Mouse (Mus musculus) urinary bladder, postnatal 25 days (tissue): ENCODE data around the gene Fbxo48.

Experiments
- DNase-seq: peaks from one replicate; pipeline ENCODE4 v3.0.0; 2022; ENCODE audit warnings: low spot score

The Fbxo48 gene

GRCm38 (mm10) chr11:16950976-16951760, at the start of gene Fbxo48:
Gene Fbxo48 (plus strand): TSS chr11:16951375.
- peak; percentile 87 for DNase-seq

DNA sequence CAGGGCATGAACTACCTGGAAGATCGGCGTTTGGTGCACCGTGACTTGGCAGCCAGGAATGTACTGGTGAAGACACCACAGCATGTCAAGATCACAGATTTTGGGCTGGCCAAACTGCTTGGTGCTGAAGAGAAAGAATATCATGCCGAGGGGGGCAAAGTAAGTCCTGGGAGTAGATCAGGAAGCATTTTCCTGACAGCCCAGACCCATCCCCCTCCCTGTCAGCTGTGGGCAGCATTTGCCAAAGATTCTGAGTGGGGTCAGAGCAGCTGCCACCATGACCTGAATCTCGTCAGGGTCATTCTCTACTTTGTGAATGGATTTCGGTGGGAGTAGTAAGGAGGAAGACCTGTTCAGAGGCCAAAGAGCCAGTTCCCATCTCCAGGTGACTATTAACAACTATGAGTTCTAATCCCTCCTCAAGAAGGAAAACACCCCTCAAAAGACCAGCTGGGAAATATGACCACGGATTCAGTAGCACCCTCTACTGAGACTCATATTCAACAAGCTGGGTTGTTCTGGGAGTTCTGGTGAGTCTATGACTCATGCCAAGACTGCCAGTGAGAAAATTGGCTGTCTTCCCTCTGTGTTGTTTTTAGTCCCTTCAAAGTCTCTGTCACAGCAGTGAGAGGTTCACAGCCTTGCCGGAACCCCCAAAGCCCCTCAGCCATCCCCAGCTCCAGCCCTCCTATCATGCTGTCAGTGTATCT, 46.7 kb upstream of the Fbxo48 start:
- DNase-seq = no peak

DNA sequence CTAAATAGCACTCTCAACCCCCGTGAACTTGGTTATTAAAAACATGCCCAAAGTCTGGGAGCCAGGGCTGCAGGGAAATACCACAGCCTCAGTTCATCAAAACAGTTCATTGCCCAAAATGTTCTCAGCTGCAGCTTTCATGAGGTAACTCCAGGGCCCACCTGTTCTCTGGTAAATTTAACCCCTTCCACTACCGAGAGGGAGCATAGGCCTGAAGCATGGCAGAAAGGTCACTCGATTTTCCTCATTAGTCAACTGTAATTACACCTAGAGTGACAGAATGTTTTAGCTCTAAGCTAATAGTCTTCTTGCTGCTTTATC, 46.2 kb upstream of the Fbxo48 start:
- DNase-seq = no peak

DNA sequence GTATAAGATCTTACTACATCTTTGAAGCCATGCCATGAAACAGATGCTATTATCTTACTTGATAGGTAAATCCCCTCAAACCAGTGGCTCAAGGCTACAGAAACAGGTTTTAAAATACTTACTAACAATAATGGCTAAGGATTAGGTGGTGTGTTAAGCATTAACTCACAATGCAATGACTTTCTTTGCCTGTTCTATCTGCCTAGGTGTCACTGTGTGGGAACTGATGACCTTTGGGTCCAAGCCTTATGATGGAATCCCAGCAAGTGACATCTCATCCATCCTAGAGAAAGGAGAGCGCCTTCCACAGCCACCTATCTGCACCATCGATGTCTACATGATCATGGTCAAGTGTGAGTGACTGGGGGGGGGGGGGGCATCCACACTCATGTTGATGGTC, 44.6 kb upstream of the Fbxo48 start:
- no peak for DNase-seq

DNA sequence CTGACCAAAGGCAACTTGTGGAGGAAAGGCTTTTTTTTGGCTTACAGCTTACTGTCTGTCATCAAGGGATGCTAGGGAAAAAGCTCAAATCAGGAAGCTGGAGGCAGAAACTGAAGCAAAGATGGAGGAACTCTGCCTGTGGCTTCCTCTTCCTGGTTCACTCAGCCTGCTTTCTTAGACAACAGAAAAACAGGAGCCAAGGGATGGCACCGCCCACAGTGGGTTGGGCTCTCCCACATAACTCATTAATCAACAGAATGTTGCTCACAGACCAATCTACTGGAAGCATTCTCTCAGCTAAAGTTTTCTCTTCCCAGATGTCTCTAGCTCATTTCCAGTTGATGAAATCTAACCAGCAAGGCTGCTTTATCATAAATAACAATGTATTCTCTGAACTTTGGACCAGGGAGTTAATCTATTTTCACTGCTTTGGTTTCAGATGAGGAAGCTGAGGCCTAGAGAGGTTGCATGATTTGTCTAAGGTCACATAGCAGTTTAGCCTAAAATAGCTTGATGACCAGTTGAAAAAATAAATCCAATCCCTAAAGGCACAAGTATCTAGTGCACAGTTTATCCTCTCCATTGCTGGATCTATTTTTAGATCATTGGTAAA, 43.6 kb upstream of the Fbxo48 start:
- DNase-seq = no peak

DNA sequence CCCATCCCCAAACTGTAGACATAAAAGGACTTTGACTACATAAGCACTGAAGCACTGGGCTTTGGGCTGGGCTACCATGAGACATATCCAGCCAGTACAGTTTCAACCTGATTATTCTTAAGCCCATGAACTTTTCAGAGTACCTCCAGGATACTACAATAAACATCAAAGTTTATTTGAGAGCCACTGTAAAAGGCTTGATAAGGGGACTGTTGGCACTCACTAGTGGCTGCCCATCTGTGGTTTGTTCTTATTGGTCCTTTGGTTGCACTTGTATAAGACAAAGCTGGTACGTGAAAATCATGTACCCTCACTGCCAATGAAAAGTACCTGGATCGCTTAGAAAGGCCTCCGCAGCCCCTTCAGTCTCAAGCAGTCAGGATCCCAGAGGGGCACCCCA, 36.4 kb upstream of the Fbxo48 start:
- no peak for DNase-seq

- DNase-seq = no peak
Observed at GRCm38 (mm10) chr11:16915850-16916249, 35.3 kb upstream of the Fbxo48 start.

DNA sequence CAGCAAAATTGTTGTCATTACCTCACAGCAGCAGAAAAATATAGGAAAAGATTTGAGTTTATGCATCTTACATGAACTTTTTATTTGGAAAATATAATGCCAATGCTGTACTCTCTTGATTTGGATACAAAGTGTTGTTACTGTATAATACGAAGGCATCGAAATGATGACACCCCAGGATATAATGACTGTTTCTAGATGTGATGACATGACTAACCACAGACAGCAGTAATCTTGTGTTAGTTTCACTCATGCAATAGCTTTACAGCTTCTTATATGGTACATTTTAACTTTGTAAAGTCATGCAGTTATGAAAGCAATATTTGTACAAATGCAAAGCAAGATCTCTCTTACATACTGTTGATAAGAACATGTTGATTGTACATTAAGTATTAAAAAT, 33.7 kb upstream of the Fbxo48 start:
- DNase-seq = no peak

DNA sequence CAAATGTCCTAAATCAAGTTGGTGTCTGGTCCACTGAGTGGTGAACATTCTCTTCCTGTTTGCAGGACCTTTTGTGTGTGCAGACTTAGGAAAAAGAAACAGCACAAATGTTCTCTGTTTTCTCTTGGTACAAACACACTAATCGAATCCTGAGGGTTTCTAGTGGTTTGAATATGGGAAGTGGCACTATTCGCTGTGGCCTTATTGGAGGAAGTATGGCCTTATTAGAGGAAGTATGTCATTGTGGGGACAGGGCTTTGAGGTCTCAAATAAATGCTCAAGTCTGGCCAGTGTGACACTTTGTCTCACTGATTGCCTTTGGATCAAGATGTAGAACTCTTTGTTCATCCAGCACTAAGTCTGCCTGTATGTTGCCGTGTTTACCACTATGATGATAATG, 19.0 kb upstream of the Fbxo48 start:
- DNase-seq = no peak

GRCm38 (mm10) chr11:16935577-16936236, 15.5 kb upstream of the Fbxo48 start:
- DNase-seq = no peak

GRCm38 (mm10) chr11:16941103-16941793, 9.9 kb upstream of the Fbxo48 start:
- DNase-seq = no peak

GRCm38 (mm10) chr11:16941973-16942452, 9.2 kb upstream of the Fbxo48 start:
- DNase-seq = no peak

DNA sequence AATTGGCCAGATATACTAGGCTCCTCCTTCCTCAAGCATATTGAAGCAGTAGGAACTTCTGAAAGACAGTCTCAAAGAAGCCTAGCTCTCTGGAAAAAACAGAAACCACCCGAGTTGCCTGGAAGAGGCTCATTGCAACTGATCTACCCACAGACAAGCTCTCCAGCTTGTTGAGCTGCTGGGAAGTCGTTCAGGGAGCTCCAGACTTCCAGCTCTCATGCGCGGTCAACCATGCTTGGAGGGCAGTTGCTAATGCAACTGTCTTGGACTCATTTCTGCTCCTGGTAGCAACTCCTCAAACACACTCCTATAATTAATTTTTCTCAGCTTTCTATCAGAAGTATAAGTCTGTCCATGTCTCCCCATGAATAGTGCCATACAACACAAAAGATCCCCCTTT, 8.2 kb upstream of the Fbxo48 start:
- DNase-seq = no peak

- DNase-seq = no peak
Observed at GRCm38 (mm10) chr11:16948756-16949155, 2.4 kb upstream of the Fbxo48 start.

- DNase-seq = no peak
Observed at GRCm38 (mm10) chr11:16950226-16950975, 774 bp upstream of the Fbxo48 start.

DNA sequence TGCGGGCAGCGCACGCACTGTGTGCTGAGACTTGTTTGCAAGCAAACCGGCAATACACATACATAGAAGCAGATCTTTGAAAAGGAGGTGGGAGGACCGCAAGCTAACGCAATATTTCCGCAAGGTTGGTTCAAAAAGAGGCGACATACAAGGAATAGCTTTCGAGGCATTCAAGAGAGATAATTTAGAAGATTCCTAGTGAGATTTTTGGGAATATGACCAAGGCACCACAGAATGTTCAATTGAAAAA, 511 bp downstream of the Fbxo48 start:
- no peak for DNase-seq

DNA sequence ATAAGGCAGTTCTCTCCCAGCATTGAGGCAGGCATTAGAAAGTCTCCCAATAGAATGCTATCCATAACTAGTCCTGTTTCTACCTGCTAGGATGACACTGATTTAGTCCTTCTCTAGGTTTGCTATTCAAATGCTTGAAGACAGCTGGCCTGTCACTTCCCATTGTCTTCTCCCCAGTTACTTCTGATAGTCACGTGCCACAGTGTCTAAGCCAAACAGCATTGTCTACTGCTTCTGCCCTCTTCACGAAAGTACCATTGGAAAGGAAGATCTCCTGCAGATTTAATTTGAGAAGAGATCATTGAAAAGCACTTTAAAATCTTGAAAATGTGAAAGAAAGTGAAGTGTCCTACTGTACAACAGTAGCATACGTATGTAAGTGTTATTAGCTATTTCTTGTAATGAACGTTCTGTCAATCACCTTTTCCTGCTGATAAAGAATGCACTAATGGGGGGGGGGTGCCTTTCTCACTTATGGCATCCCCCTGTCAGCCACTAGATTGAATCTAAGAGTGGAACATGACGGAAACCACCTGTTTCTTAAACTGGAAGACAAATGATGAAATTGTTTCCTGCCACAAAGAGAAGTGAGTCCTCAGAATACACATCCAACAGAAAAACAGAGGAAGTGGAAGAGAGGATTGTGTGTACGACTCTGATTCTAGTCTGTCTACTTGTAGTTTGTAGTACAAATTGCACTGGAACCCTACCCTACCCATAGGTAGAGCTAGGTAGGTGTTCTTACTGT, 5.1 kb downstream of the Fbxo48 start:
- no peak for DNase-seq

- no peak for DNase-seq
Observed at GRCm38 (mm10) chr11:16957030-16957429, 5.9 kb downstream of the Fbxo48 start.

DNA sequence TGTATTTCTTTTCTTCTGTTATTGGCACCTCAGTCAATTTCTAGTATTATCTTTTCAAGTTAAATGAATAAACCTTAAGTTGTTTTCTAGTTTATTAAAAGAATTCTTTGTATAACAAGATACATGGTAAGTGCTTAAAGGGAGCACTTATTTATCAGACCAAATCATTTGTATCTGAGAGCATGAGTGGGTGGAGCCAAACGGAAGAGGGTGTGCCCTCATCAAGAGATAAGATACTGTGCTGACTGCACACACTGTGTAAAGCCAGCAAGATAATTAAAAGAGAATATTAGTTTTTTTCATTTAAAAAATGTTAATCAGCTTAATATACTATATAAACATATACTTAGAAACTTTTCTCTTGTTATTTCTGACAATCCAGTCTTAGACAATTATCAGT, 7.3 kb downstream of the Fbxo48 start:
- no peak for DNase-seq

DNA sequence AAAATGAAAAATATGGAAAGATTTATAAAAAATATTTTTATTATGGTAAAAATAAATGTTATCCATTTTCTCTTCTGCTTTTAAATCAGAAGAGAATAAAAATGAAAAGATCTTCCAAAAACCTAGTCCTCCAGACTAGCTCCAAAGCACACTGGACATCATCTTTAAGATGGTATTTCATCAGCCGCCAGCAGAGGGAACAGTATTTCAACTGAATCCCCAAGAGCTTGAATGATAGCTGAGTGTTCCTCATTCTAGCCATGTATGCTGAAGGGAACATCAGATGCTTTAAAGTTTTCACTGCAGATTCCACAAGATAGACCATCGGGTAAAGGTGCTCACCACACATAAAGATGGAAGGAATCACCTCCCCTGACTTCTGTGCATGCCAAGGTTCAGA, 16.6 kb downstream of the Fbxo48 start:
- no peak for DNase-seq

DNA sequence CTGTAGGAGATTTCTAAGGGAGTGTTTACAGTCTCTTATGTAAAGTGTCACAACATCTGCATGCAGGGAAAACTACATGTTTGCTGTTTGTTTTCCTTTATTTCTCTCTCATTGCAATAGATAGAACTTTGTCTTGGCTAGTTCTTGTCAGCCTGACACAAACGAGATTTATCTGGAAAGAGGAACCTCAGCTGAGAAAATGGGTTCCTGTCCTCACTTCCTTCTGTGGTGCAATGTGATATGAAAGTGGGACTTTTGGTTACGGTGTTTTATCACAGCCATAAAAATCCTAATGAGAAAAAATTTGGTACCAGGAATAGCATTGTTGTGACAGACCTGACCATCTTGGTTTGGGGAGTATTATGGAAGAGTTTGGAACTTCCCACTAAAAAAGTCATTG, 18.5 kb downstream of the Fbxo48 start:
- DNase-seq = no peak
